8 mouse cellular contexts compared by ENCODE assay signal in the genomic region with DNA sequence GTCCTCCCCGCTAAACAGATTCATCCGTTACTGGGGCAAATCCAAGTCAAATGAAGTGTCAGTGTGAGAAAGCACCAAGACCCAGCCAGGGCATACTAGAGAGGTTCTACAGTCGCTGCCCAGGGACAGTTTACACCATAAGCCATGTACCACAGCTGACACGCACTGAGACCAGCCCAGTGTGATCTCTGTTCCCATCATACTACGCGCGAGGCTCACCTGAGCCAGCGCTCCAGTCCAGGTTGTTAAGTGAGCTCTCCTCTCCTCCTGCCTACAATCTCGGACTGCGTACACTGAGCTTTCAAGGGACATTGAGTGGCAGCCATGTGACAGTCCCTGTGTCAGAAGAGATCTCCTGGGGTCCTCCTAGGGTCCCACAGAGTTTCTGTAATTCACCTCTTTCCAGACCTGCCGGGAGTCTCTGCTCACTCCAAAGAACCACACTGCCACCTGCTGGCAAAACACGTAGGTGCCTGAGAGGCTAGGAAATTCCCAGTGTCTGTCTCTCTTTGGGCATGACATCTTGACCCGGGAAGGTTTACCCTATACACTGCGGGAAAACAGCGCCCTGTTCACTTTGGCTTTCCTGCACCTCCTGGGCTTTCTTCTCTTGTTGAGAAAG.
DNase-seq lines count a peak whose midpoint lies in the region; ATAC-seq and TF ChIP-seq lines count a peak whose summit lies in the region.

No protein-coding gene starts in this region.

- 54% methylated on average over 15 of the region's 15 CpGs for WGBS in heart, embryonic 10.5 days
- 49% methylated on average over 15 of the region's 15 CpGs for WGBS in kidney, adult 2 months
- WGBS in limb, embryonic 11.5 days, result 53% methylated on average over 15 of the region's 15 CpGs
- WGBS in midbrain, embryonic 14.5 days, result 50% methylated on average over 15 of the region's 15 CpGs

- no peak overlapping the region for H3K9ac ChIP-seq in limb, embryonic 11.5 days (ENCODE audit: low read length)
- no peak overlapping the region for H3K9ac ChIP-seq in midbrain, embryonic 14.5 days (replicated peaks; ENCODE audit: low read length)

- H3K9me3 ChIP-seq in heart, embryonic 10.5 days, result 0 out of 2 replicates have a peak, but pooled peaks cover 3% of the 10 kb centered on the region
- H3K9me3 ChIP-seq in limb, embryonic 11.5 days (ENCODE audit: control insufficient read depth, low read length), result no peaks in the 10 kb centered on the region; the same call in 1 of the 2 replicates
- H3K9me3 ChIP-seq in midbrain, embryonic 14.5 days (ENCODE audit: control insufficient read depth, low read length), result no peaks in the 10 kb centered on the region

- H3K27ac ChIP-seq in heart, embryonic 10.5 days, result no peak overlapping the region
- no peak overlapping the region for H3K27ac ChIP-seq in kidney, adult 2 months (ENCODE audit: insufficient read depth, low read depth, low read length)
- no peak overlapping the region for H3K27ac ChIP-seq in limb, embryonic 11.5 days (replicated peaks; ENCODE audit: low read depth, low read length)
- no peak overlapping the region for H3K27ac ChIP-seq in midbrain, embryonic 14.5 days (replicated peaks; ENCODE audit: low read depth, low read length)

- peaks cover 6% of the 10 kb centered on the region; the same call in 1 of the 2 replicates for H3K36me3 ChIP-seq in heart, embryonic 10.5 days
- no peaks in the 10 kb centered on the region for H3K36me3 ChIP-seq in kidney, adult 2 months (ENCODE audit: control insufficient read depth, insufficient read depth, low read length)
- H3K36me3 ChIP-seq in limb, embryonic 11.5 days (ENCODE audit: control insufficient read depth, insufficient read depth, low read length), result no peaks in the 10 kb centered on the region
- no peaks in the 10 kb centered on the region for H3K36me3 ChIP-seq in midbrain, embryonic 14.5 days (ENCODE audit: control insufficient read depth, insufficient read depth, low read length)

- peak; percentile 76 for TF ChIP-seq CTCF in kidney, adult 2 months (conservative IDR thresholded peaks at IDR 0.05; ENCODE audit: insufficient read depth, insufficient read length, low read depth, low read length)

- H3K4me2 ChIP-seq in limb, embryonic 11.5 days (ENCODE audit: low read depth, severe bottlenecking), result no peak overlapping the region
- H3K4me2 ChIP-seq in midbrain, embryonic 14.5 days (ENCODE audit: low read length), result no peak overlapping the region

- H3K4me3 ChIP-seq in heart, embryonic 10.5 days, result no peak overlapping the region
- no peak overlapping the region for H3K4me3 ChIP-seq in kidney, adult 2 months (ENCODE audit: insufficient read depth, low read depth, low read length)
- H3K4me3 ChIP-seq in limb, embryonic 11.5 days (ENCODE audit: low read depth, low read length), result no peak overlapping the region
- no peak overlapping the region for H3K4me3 ChIP-seq in midbrain, embryonic 14.5 days (replicated peaks; ENCODE audit: low read depth, low read length)

- H3K27me3 ChIP-seq in heart, embryonic 10.5 days (ENCODE audit: insufficient read depth, poor library complexity, severe bottlenecking), result no peaks in the 10 kb centered on the region
- no peaks in the 10 kb centered on the region for H3K27me3 ChIP-seq in kidney, adult 2 months (replicated peaks; ENCODE audit: control insufficient read depth, insufficient read depth, low read length)
- no peaks in the 10 kb centered on the region for H3K27me3 ChIP-seq in limb, embryonic 11.5 days (ENCODE audit: control insufficient read depth, insufficient read depth, low read length)
- H3K27me3 ChIP-seq in midbrain, embryonic 14.5 days (ENCODE audit: control insufficient read depth, insufficient read depth, low read length), result no peaks in the 10 kb centered on the region

- no peak for ATAC-seq in limb, embryonic 11.5 days (ENCODE audit: insufficient number of reproducible peaks, low FRiP score, low TSS enrichment, low read depth)
- peak; percentile 60; the same call in 1 of the 2 replicates for ATAC-seq in midbrain, embryonic 14.5 days (ENCODE audit: low FRiP score, low TSS enrichment)

- H3K4me1 ChIP-seq in heart, embryonic 10.5 days, result no peaks in the 10 kb centered on the region
- no peaks in the 10 kb centered on the region for H3K4me1 ChIP-seq in kidney, adult 2 months (ENCODE audit: control insufficient read depth, insufficient read depth, low read length)
- no peaks in the 10 kb centered on the region for H3K4me1 ChIP-seq in limb, embryonic 11.5 days (ENCODE audit: control insufficient read depth, insufficient read depth, low read length)
- H3K4me1 ChIP-seq in midbrain, embryonic 14.5 days (ENCODE audit: control insufficient read depth, insufficient read depth, low read length), result peaks cover 3% of the 10 kb centered on the region; the same call in 1 of the 2 replicates

- peak; percentile 91 for DNase-seq in heart, adult 11 months
- no peak for DNase-seq in heart, embryonic 10.5 days (ENCODE audit: low spot score)
- peak; percentile 81 to 85 for DNase-seq in cerebellum, postnatal 4 days (ENCODE audit: low spot score in 2 of 2)
- peak; percentile 82 for DNase-seq in gastrocnemius, postnatal 10 days
- DNase-seq in kidney, adult 2 months, result peak; percentile 61
- DNase-seq in limb, embryonic 11.5 days (ENCODE audit: low spot score), result peak; percentile 89
- DNase-seq in midbrain, embryonic 14.5 days, result peak; percentile 92
- DNase-seq in spleen, postnatal 4 days (ENCODE audit: low spot score in 2 of 2), result peak; percentile 60 to 85

- TF ChIP-seq POLR2A in kidney, adult 2 months (IDR thresholded peaks at IDR 0.05; ENCODE audit: low read depth, low read length), result no peak
